Mouse (Mus musculus): ENCODE data around the gene Tle6.

- TF ChIP-seq CTCF (IDR thresholded peaks at IDR 0.05; ENCODE audit: low read depth, low read length) (no peak), POLR2A (IDR thresholded peaks at IDR 0.05; ENCODE audit: insufficient read depth, low read length) (no peak)
Observed at GRCm38 (mm10) chr10:81645391-81645790, 44.5 kb upstream of the Tle6 start.

Measured in ES-Bruce4 (cell line).